Mouse (Mus musculus) testis, adult 2 months (tissue): ENCODE measurements around the gene Cass4. TPM values are rescaled to one million over a fixed set of nuclear protein-coding genes. Genes with fewer than 3 reads are reported as not detected.

Source experiments
- H3K27ac ChIP-seq: fragments of 200-500 bp; 2 replicates; pipeline ENCODE4 v1.5.1; 2012; ENCODE audit warnings: low read depth, low read length; ENCODE audit not compliant: control insufficient read depth, insufficient read depth
- H3K27me3 ChIP-seq: fragments of 200-500 bp; 2 replicates; pipeline ENCODE4 v1.6.1; 2012; ENCODE audit warnings: mild to moderate bottlenecking, low read length, moderate library complexity; ENCODE audit not compliant: control insufficient read depth, insufficient read depth
- H3K36me3 ChIP-seq: fragments of 200-500 bp; 2 replicates; pipeline ENCODE4 v1.6.1; 2012; ENCODE audit warnings: mild to moderate bottlenecking, low read length; ENCODE audit not compliant: control insufficient read depth, insufficient read depth
- H3K4me1 ChIP-seq: fragments of 200-500 bp; 2 replicates; pipeline ENCODE4 v1.6.1; 2012; ENCODE audit warnings: low read length; ENCODE audit not compliant: control insufficient read depth, insufficient read depth
- H3K4me3 ChIP-seq: fragments of 200-500 bp; 2 replicates; pipeline ENCODE4 v1.5.1; 2012; ENCODE audit warnings: low read depth, mild to moderate bottlenecking, low read length, moderate library complexity, mixed read lengths; ENCODE audit not compliant: control insufficient read depth
- CTCF ChIP-seq: fragments of 200-500 bp; IDR thresholded peaks from 2 replicates; pipeline ENCODE4 v1.5.1; 2012; ENCODE audit warnings: low read depth, mild to moderate bottlenecking, inconsistent platforms, low read length, moderate library complexity; ENCODE audit not compliant: control insufficient read depth, insufficient read depth, insufficient replicate concordance
- POLR2A ChIP-seq: fragments of 200-500 bp; IDR thresholded peaks from 2 replicates; pipeline ENCODE4 v1.6.1; 2012; ENCODE audit warnings: low read depth, mild to moderate bottlenecking, inconsistent platforms, low read length, moderate library complexity; ENCODE audit not compliant: control insufficient read depth
- polyA plus RNA-seq: library from polyadenylated mRNA; depleted of rRNA; stranded (reverse); fragments of >200 nt; gene quantifications from 2 replicates; pipeline ENCODE4 v1.2.3, GENCODE M21; 2012

The Cass4 gene
- polyA plus RNA-seq, 1 experiment: 0.31 TPM

DNA sequence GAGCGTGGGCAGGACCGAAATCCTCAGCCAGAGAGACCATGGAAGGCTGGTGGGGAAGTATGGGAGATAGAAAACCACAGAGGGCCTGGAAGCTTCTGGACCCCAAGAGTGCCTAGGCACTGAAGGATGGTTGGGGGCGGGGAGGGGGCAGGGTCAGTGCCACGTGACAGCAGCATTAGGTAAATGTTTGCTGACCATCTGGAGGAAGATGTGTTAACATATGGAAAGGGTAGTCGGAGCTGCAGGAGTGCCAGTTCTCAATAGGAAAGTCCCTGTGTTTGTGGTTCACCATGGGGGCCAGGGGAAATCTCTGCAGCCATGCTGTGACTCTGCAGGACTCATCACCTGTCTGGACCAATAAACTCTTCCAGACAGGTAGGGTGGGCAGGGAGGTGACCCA is 20.3 kb downstream of the Cass4 start:
- H3K27me3 ChIP-seq: no peaks in the 10 kb centered on the region
- H3K27ac ChIP-seq: no peak overlapping the region

DNA sequence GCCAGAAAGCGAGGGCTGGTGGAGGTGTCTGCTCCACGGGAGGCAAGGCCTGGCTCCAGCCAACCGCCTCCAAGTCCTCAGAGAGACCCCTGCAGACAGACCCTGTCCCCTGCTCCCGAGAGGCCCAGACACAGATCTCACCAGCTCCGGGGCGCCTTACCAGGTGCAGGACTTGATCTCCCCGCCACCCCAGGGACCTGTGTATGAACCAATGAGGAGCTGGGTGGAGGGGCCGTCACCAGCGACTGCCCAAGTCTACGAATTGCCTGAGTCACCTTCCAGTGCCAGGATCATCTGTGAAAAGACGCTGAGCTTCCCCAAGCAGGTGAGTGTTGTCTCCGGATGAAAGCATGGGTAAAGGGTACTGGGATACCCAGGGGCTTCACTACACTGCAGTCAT is 22.6 kb downstream of the Cass4 start:
- no peak overlapping the region for H3K27ac ChIP-seq
- no peak overlapping the region for H3K4me3 ChIP-seq
- no peaks in the 10 kb centered on the region for H3K36me3 ChIP-seq
- no peaks in the 10 kb centered on the region; the same call in 1 of the 2 replicates for H3K4me1 ChIP-seq
- H3K27me3 ChIP-seq: no peaks in the 10 kb centered on the region
- TF ChIP-seq CTCF: no peak
- no peak for TF ChIP-seq POLR2A

More for the DNA sequence above, 20.3 kb downstream of the Cass4 start:
- H3K36me3 ChIP-seq: no peaks in the 10 kb centered on the region
- H3K4me1 ChIP-seq: no peaks in the 10 kb centered on the region; the same call in 1 of the 2 replicates
- H3K4me3 ChIP-seq: no peak overlapping the region
- TF ChIP-seq CTCF: no peak
- TF ChIP-seq POLR2A: no peak

DNA sequence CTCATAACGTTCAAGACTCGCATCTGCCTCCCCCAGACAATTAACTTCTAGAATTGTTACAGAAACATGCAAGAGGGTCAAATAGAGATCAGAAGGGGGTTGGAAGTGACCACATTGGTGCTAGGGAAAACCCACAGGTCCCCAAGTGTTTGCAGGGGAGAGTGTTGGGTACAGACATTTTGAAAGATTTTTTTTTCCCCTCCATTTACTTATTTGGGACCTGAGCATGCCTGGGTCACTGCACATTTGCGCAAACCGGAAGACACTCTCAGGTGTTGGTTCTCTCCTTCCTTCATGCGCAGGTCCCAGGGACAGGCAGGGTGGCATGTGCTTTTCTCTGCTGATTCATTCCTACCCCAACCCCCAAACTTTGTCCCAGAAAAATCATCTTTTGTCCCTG is 23.3 kb downstream of the Cass4 start:
- Histone ChIP-seq H3K4me1 (no peaks in the 10 kb centered on the region; the same call in 1 of the 2 replicates), H3K36me3 (no peaks in the 10 kb centered on the region), H3K27me3 (no peaks in the 10 kb centered on the region), H3K27ac (no peak overlapping the region), H3K4me3 (no peak overlapping the region)
- TF ChIP-seq CTCF: no peak

- H3K27ac ChIP-seq: no peak overlapping the region
- no peak for TF ChIP-seq POLR2A
- no peak for TF ChIP-seq CTCF
- no peaks in the 10 kb centered on the region for H3K36me3 ChIP-seq
- H3K27me3 ChIP-seq: no peaks in the 10 kb centered on the region
- no peak overlapping the region for H3K4me3 ChIP-seq
- H3K4me1 ChIP-seq: no peaks in the 10 kb centered on the region; the same call in 1 of the 2 replicates
These were observed 24.6 kb downstream of the Cass4 start for GRCm38 (mm10) chr2:172418208-172418607.

GRCm38 (mm10) chr2:172430609-172431008 is 37.0 kb downstream of the Cass4 start:
- Histone ChIP-seq H3K4me3 (no peak overlapping the region), H3K36me3 (no peaks in the 10 kb centered on the region), H3K4me1 (no peaks in the 10 kb centered on the region), H3K27me3 (no peaks in the 10 kb centered on the region), H3K27ac (no peak overlapping the region)
- TF ChIP-seq CTCF (no peak), POLR2A (no peak)

DNA sequence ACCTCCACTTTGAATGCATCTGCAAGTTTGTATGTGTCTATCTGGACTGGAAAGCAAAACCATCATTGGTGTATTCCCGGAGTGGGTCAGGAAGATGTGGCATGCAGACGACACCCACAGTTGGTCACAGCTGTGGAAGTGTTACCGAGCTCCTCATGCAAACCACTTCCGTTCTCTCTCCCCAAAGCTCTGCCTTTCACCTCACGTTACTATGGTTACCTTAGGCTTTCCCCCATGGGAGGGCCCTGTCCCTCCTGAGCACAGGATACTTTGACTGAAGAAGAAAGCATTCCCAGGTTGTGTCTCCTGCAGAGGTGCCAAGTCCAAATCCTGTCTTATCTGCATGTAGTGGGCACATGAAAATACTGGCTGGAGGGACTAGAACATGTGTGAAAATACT is 40.2 kb downstream of the Cass4 start:
- H3K4me3 ChIP-seq: no peak overlapping the region
- no peaks in the 10 kb centered on the region for H3K4me1 ChIP-seq
- H3K36me3 ChIP-seq: no peaks in the 10 kb centered on the region
- H3K27me3 ChIP-seq: no peaks in the 10 kb centered on the region
- TF ChIP-seq CTCF (no peak), POLR2A (no peak)
- H3K27ac ChIP-seq: no peak overlapping the region

- Histone ChIP-seq H3K4me1 (peaks cover 5% of the 10 kb centered on the region), H3K36me3 (no peaks in the 10 kb centered on the region), H3K4me3 (no peak overlapping the region), H3K27ac (no peak overlapping the region), H3K27me3 (no peaks in the 10 kb centered on the region)
- TF ChIP-seq CTCF (no peak), POLR2A (no peak)
These were observed 43.9 kb downstream of the Cass4 start for GRCm38 (mm10) chr2:172437371-172437952.
